Mouse (Mus musculus) midbrain, postnatal 0 days (tissue): Measurements from ENCODE around the gene Slc27a3. TPM values are rescaled to one million over a fixed set of nuclear protein-coding genes. Genes with fewer than 3 reads are reported as not detected.
A peak's percentile ranks its signal among the peaks of the same experiment; 100 is the strongest.
"Not testable (repeated sequence)": the region's sequence is repeated elsewhere in the genome, so short reads cannot be mapped to it uniquely, and the experiment has no call there.

Source experiments
- ATAC-seq: fragments of 200-750 bp; cut with Nextera tagmentation; 2 replicates; pipeline ENCODE4 v1.8.0; 2017; ENCODE audit warnings: moderate number of reproducible peaks, mild to moderate bottlenecking, moderate TSS enrichment, moderate library complexity; ENCODE audit not compliant: low FRiP score
- DNase-seq: peaks from one replicate; pipeline ENCODE4 v3.0.0-alpha.2; 2015; ENCODE audit warnings: low spot score
- H3K27ac ChIP-seq: fragments of 300-500 bp; sonication (generic); 2 replicates; pipeline ENCODE4 v1.5.1; 2014; ENCODE audit warnings: low read depth, mild to moderate bottlenecking, low read length, mixed read lengths
- H3K27me3 ChIP-seq: fragments of 300-500 bp; sonication (generic); 2 replicates; pipeline ENCODE4 v1.6.1; 2014; ENCODE audit warnings: low read length, control low read depth, mixed read lengths; ENCODE audit not compliant: insufficient read depth
- H3K36me3 ChIP-seq: fragments of 300-500 bp; sonication (generic); 2 replicates; pipeline ENCODE4 v1.6.1; 2014; ENCODE audit warnings: low read length, control low read depth, mixed read lengths; ENCODE audit not compliant: insufficient read depth
- H3K4me1 ChIP-seq: fragments of 300-500 bp; sonication (generic); 2 replicates; pipeline ENCODE4 v1.6.1; 2014; ENCODE audit warnings: mild to moderate bottlenecking, control low read depth, antibody characterized with exemption, low read length, mixed read lengths; ENCODE audit not compliant: insufficient read depth
- H3K4me2 ChIP-seq: fragments of 300-500 bp; sonication (generic); 2 replicates; pipeline ENCODE4 v1.6.1; 2014; ENCODE audit warnings: low read depth, mild to moderate bottlenecking, low read length, mixed read lengths; ENCODE audit not compliant: poor library complexity, severe bottlenecking
- H3K4me3 ChIP-seq: fragments of 300-500 bp; sonication (generic); 2 replicates; pipeline ENCODE4 v1.5.1; 2014; ENCODE audit warnings: low read depth, mild to moderate bottlenecking, low read length, moderate library complexity
- H3K9ac ChIP-seq: fragments of 300-500 bp; sonication (generic); replicated peaks from 2 replicates; pipeline ENCODE4 v1.6.1; 2014; ENCODE audit warnings: mild to moderate bottlenecking, low read length, moderate library complexity, mixed read lengths; ENCODE audit not compliant: poor library complexity, severe bottlenecking
- H3K9me3 ChIP-seq: fragments of 300-500 bp; sonication (generic); 2 replicates; pipeline ENCODE4 v1.6.1; 2016; ENCODE audit warnings: low read length, control low read depth
- CTCF ChIP-seq: IDR thresholded peaks from 2 replicates; pipeline ENCODE4 v1.5.1; 2016; ENCODE audit warnings: antibody characterized with exemption, mild to moderate bottlenecking
- WGBS: fragments of 180-500 bp; shearing (Covaris S2); extraction: QIAGEN DNeasy Blood & Tissue Kit; methylation state at CpG from one replicate; pipeline ENCODE4 v1.1.7; 2014; 5-methylcytosine and 5-hydroxymethylcytosine counted together
- polyA plus RNA-seq: library from polyadenylated mRNA; unstranded; fragments of >200 nt; fragmentation: Nextera tagmentation; extraction: Ambion mirVana; gene quantifications from 2 replicates; pipeline ENCODE4 v1.2.1, GENCODE M21; 2015
- total RNA-seq: library from RNA; depleted of rRNA; stranded (reverse); fragments of >200 nt; gene quantifications from 2 replicates; pipeline ENCODE4 v1.2.3, GENCODE M21; 2014

Slc27a3 gene
- total and polyA plus RNA-seq, 2 experiments from 2014 or later: 30.8 to 64.8 TPM

GRCm38 (mm10) chr3:90359230-90359629 is 30.5 kb downstream of the Slc27a3 start:
- DNase-seq (no peak), ATAC-seq (no peak)
- TF ChIP-seq CTCF: no peak
- H3K4me3 ChIP-seq: no peak overlapping the region
- peaks cover 42% of the 10 kb centered on the region for H3K36me3 ChIP-seq
- H3K4me2 ChIP-seq: no peak overlapping the region
- no peaks in the 10 kb centered on the region for H3K9me3 ChIP-seq
- H3K27ac ChIP-seq: no peak overlapping the region
- no peaks in the 10 kb centered on the region for H3K27me3 ChIP-seq
- no peaks in the 10 kb centered on the region for H3K4me1 ChIP-seq
- no peak overlapping the region for H3K9ac ChIP-seq
- WGBS: 92% methylated on average over 1 of the region's 1 CpGs

GRCm38 (mm10) chr3:90357959-90358358 is 31.8 kb downstream of the Slc27a3 start:
- 89% methylated on average over 7 of the region's 7 CpGs for WGBS
- Histone ChIP-seq H3K9ac (no peak overlapping the region), H3K36me3 (peaks cover 54% of the 10 kb centered on the region), H3K4me2 (no peak overlapping the region), H3K4me1 (no peaks in the 10 kb centered on the region), H3K4me3 (no peak overlapping the region), H3K9me3 (no peaks in the 10 kb centered on the region), H3K27me3 (no peaks in the 10 kb centered on the region), H3K27ac (no peak overlapping the region)
- no peak for ATAC-seq
- no peak for TF ChIP-seq CTCF
- no peak for DNase-seq

GRCm38 (mm10) chr3:90347847-90348246 is 41.9 kb downstream of the Slc27a3 start:
- Histone ChIP-seq H3K4me3 (no peak overlapping the region), H3K4me2 (no peak overlapping the region), H3K36me3 (peaks cover 31% of the 10 kb centered on the region), H3K27me3 (no peaks in the 10 kb centered on the region), H3K27ac (no peak overlapping the region), H3K9me3 (no peaks in the 10 kb centered on the region), H3K9ac (no peak overlapping the region), H3K4me1 (no peaks in the 10 kb centered on the region)
- 97% methylated on average over 4 of the region's 4 CpGs for WGBS
- ATAC-seq (no peak), DNase-seq (no peak)
- TF ChIP-seq CTCF: peak; percentile 24; the same call in 1 of the 2 replicates

DNA sequence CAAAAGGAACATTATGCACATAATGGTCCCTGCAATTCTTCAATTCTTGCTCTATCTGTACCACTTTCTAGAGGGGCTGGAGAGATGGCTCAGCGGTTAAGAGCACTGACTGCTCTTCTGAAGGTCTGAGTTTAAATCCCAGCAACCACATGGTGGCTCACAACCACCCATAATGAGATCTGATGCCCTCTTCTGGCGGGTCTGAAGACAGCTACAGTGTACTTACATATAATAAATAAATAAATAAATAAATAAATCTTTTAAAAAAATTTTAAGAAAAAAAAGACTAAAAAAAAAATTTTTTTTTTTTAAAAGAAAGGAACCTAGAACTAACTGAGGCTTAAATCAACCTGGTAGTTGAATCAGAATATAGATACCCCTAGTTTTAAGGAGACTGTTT is 46.9 kb downstream of the Slc27a3 start:
- H3K27ac ChIP-seq, H3K27me3 ChIP-seq, H3K9me3 ChIP-seq, H3K4me1 ChIP-seq, H3K36me3 ChIP-seq, ATAC-seq, H3K9ac ChIP-seq, DNase-seq, H3K4me3 ChIP-seq, H3K4me2 ChIP-seq: not testable (repeated sequence)
- 64% methylated on average over 2 of the region's 2 CpGs for WGBS

- no peak overlapping the region for H3K9ac ChIP-seq
- TF ChIP-seq CTCF: no peak
- H3K4me1 ChIP-seq: no peaks in the 10 kb centered on the region
- DNase-seq (no peak), ATAC-seq (no peak)
- peaks cover 5% of the 10 kb centered on the region; the same call in 1 of the 2 replicates for H3K36me3 ChIP-seq
- no peaks in the 10 kb centered on the region for H3K9me3 ChIP-seq
- no peaks in the 10 kb centered on the region for H3K27me3 ChIP-seq
- H3K4me3 ChIP-seq: no peak overlapping the region
- H3K27ac ChIP-seq: no peak overlapping the region
- H3K4me2 ChIP-seq: no peak overlapping the region
Observed at GRCm38 (mm10) chr3:90340177-90340576, 49.6 kb downstream of the Slc27a3 start.

DNA sequence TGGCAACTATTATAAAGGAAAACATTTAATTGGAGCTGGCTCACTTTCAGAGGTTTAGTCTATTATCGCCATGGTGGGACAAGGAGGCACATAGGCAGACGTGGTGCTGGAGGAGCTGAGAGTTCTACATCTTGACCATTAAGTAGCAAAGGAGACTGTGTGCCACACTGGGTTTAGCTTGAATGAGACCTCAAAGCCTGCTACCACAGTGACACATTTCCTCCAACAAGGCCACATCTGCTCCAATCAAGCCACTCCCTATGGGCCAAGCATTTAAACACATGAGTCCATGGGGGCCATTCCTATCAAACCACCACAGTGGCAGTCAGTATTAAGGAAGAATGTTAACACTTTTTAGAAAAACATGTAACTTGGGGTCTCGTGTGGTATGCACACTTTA is 51.5 kb downstream of the Slc27a3 start:
- 72% methylated on average over 3 of the region's 3 CpGs for WGBS
- no peak overlapping the region for H3K4me3 ChIP-seq
- no peak overlapping the region for H3K4me2 ChIP-seq
- no peak for TF ChIP-seq CTCF
- H3K27me3 ChIP-seq: no peaks in the 10 kb centered on the region
- H3K27ac ChIP-seq: no peak overlapping the region
- DNase-seq (no peak), ATAC-seq (no peak)
- peaks cover 5% of the 10 kb centered on the region; the same call in 1 of the 2 replicates for H3K36me3 ChIP-seq
- H3K9me3 ChIP-seq: no peaks in the 10 kb centered on the region
- no peaks in the 10 kb centered on the region for H3K4me1 ChIP-seq
- no peak overlapping the region for H3K9ac ChIP-seq
